Mouse (Mus musculus) midbrain, embryonic 15.5 days (tissue): ENCODE measurements around the gene Uckl1. TPM values are rescaled to one million over a fixed set of nuclear protein-coding genes. Genes with fewer than 3 reads are reported as not detected.

Experiments
- ATAC-seq: fragments of 200-750 bp; cut with Nextera tagmentation; replicated peaks from 2 replicates; pipeline ENCODE4 v1.8.0; 2017; ENCODE audit warnings: moderate TSS enrichment
- H3K27ac ChIP-seq: fragments of 300-500 bp; sonication (generic); 2 replicates; pipeline ENCODE4 v1.5.1; 2015; ENCODE audit warnings: mild to moderate bottlenecking, inconsistent platforms
- H3K27me3 ChIP-seq: fragments of 300-500 bp; sonication (generic); replicated peaks from 2 replicates; pipeline ENCODE4 v1.6.1; 2015; ENCODE audit warnings: inconsistent platforms
- H3K36me3 ChIP-seq: fragments of 300-500 bp; sonication (generic); replicated peaks from 2 replicates; pipeline ENCODE4 v1.6.1; 2015; ENCODE audit warnings: inconsistent platforms
- H3K4me1 ChIP-seq: fragments of 300-500 bp; sonication (generic); 2 replicates; pipeline ENCODE4 v1.6.1; 2015; ENCODE audit warnings: inconsistent platforms
- H3K4me2 ChIP-seq: fragments of 300-500 bp; sonication (generic); 2 replicates; pipeline ENCODE4 v1.6.1; 2015; ENCODE audit warnings: inconsistent platforms, mild to moderate bottlenecking, moderate library complexity
- H3K4me3 ChIP-seq: fragments of 300-500 bp; sonication (generic); 2 replicates; pipeline ENCODE4 v1.5.1; 2015; ENCODE audit warnings: mild to moderate bottlenecking, inconsistent platforms
- H3K9ac ChIP-seq: fragments of 300-500 bp; sonication (generic); 2 replicates; pipeline ENCODE4 v1.6.1; 2015; ENCODE audit warnings: mild to moderate bottlenecking, inconsistent platforms
- H3K9me3 ChIP-seq: fragments of 300-500 bp; sonication (generic); 2 replicates; pipeline ENCODE4 v1.6.1; 2016; ENCODE audit warnings: inconsistent platforms
- WGBS: fragments of 180-500 bp; shearing (Covaris S2); methylation state at CpG from one replicate; pipeline ENCODE4 v1.1.7; 2015; ENCODE audit warnings: mixed read lengths; 5-methylcytosine and 5-hydroxymethylcytosine counted together
- polyA plus RNA-seq: library from polyadenylated mRNA; unstranded; fragments of >200 nt; fragmentation: Nextera tagmentation; extraction: Ambion mirVana; gene quantifications from 2 replicates; pipeline ENCODE4 v1.2.1, GENCODE M21; 2015

Gene Uckl1
- polyA plus RNA-seq, 1 experiment from 2014 or later, result 77.2 TPM

DNA sequence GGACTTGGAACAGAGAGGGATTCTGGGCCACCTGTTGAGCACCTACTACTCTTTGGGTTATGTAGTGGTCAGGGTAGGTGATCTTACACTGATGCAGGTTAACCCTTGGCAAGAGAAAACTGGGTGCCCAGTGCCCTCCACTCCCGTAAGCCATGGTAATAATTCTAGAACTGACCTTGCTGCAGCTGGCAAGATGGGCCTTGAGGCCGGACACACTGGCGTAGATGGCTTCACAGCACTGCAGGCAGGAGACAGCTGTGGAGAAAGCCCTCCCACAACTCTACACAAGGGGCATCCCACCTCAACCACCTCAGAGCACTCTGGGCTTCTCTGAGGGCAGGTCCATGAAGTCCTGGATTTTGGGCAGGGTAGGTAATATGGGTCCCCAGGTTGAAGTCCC lies 1.4 kb upstream of the Uckl1 start:
- no peaks in the 10 kb centered on the region for H3K27me3 ChIP-seq
- H3K27ac ChIP-seq, result no peak overlapping the region
- no peak for ATAC-seq
- no peak overlapping the region for H3K4me3 ChIP-seq
- peaks cover 19% of the 10 kb centered on the region for H3K4me1 ChIP-seq
- no peak overlapping the region for H3K9ac ChIP-seq
- peaks cover 56% of the 10 kb centered on the region for H3K36me3 ChIP-seq
- H3K4me2 ChIP-seq, result no peak overlapping the region
- 99% methylated on average over 3 of the region's 3 CpGs for WGBS
- no peaks in the 10 kb centered on the region for H3K9me3 ChIP-seq

DNA sequence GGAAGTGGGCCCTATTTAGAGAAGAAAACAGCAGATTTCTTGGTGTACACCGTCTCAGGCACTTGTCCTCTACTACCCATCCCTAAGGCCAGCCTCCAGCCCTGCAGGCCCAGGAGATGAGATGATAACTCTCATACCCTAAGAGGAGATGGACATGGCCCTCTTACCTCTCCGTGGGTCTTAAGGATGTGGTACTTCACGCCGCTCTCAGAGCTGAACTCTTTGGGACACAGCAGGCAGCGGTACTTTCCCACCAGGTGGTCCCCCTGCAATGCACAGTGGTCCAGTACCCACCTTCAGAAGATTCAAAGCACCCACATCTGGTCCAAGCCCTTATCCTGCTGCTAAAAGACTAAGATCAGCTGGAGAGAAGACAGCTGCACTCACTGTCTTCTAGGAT lies 814 bp upstream of the Uckl1 start:
- Histone ChIP-seq H3K9ac (no peak overlapping the region), H3K36me3 (peaks cover 56% of the 10 kb centered on the region), H3K27me3 (no peaks in the 10 kb centered on the region), H3K4me3 (no peak overlapping the region), H3K9me3 (no peaks in the 10 kb centered on the region), H3K27ac (no peak overlapping the region), H3K4me2 (no peak overlapping the region), H3K4me1 (peaks cover 17% of the 10 kb centered on the region)
- no peak for ATAC-seq
- WGBS, result 94% methylated on average over 5 of the region's 5 CpGs

DNA sequence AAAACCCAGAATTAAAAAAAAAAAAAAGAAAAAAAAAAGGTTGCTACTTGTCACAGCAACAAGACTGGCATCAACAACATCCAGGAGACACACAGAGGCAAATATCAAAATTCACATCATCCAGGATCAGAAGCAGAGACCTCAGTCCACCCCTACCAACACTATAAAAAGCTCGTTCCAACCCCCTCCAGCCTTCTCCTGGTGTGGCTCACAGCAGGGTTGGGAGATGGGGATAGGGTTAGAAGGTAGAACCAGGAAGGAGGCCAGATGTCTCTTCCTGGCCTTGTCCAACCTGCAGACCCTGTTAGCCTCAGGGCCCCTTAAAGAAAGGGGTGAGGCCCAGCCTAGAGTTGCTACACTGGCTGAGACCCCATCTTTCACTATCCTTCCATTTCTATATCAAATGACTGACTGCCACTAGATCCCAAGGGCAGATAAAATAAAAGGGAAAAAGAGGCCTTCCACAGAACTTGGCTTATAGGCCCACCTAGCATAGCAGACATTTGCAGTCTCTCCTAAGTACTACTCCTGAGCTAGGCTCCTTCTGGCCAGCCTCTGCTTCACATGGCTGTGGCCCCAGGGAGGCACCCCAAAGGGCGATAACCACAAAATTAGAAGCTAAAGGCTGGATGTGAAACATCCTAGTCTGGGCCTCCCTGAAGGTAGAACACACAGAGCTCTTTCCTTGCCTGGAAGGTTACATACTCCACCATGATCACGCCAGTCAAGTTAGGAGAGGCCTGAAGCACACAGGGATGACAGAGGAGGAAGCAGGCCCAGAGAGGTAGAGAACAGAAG lies 1.0 kb downstream of the Uckl1 start:
- Histone ChIP-seq H3K4me2 (no peak overlapping the region), H3K9me3 (no peaks in the 10 kb centered on the region), H3K4me3 (no peak overlapping the region), H3K9ac (no peak overlapping the region), H3K4me1 (peaks cover 31% of the 10 kb centered on the region), H3K27ac (no peak overlapping the region), H3K36me3 (peaks cover 50% of the 10 kb centered on the region), H3K27me3 (no peaks in the 10 kb centered on the region)
- WGBS, result 95% methylated on average over 3 of the region's 3 CpGs
- ATAC-seq, result no peak

DNA sequence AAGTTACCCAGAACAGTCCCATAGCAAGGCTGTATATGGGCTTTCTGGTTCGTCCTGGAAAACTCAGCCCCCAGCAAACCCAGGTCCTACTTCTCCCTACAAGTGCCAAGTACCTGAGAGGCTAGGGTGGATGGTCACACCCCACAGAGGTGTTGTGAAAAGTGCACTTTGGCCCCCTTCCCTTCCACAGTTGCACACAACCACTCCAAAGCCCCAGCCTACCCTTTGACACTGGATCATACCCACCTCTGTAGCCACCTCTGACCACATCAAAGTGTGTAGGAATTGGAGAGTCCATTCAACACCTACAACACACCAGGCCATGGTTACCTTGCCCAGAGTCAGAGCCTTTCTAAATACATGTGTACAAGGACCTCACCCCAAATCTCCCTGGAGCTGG lies 1.8 kb downstream of the Uckl1 start:
- H3K4me1 ChIP-seq, result peaks cover 37% of the 10 kb centered on the region
- no peak overlapping the region for H3K4me3 ChIP-seq
- H3K9me3 ChIP-seq, result no peaks in the 10 kb centered on the region
- H3K27ac ChIP-seq, result 0 out of 2 replicates have a peak overlapping the region, but pooled peaks have one; percentile 90
- ATAC-seq, result no peak
- H3K4me2 ChIP-seq, result no peak overlapping the region
- H3K27me3 ChIP-seq, result no peaks in the 10 kb centered on the region
- H3K36me3 ChIP-seq, result peaks cover 43% of the 10 kb centered on the region
- 96% methylated on average over 1 of the region's 1 CpGs for WGBS
- H3K9ac ChIP-seq, result no peak overlapping the region

DNA sequence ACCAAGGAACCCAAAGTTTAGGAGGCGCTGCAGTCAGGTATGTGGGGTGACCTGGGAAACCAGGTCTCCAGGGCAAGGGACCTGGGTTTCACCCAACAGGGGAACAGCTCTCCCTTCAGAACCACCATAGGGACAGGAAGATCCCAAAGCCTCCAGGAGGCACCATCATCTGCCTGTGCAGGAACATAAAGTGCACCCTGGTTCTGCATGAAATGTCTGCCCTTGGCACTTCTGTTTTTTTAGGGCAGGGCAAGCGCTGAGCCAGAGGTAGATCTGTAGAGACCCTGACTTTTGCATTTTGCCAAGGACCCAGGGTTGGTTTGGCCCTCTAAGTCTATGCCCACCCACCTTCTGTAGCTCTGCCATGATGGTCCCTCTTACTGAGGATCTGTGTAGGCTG lies 2.3 kb downstream of the Uckl1 start:
- Histone ChIP-seq H3K4me3 (no peak overlapping the region), H3K9me3 (no peaks in the 10 kb centered on the region), H3K9ac (no peak overlapping the region), H3K27me3 (no peaks in the 10 kb centered on the region), H3K4me2 (peak overlapping the region; percentile 79; the same call in 1 of the 2 replicates), H3K27ac (0 out of 2 replicates have a peak overlapping the region, but pooled peaks have one; percentile 90), H3K36me3 (peaks cover 37% of the 10 kb centered on the region), H3K4me1 (peaks cover 42% of the 10 kb centered on the region)
- ATAC-seq, result no peak
- WGBS, result 87% methylated on average over 2 of the region's 2 CpGs

DNA sequence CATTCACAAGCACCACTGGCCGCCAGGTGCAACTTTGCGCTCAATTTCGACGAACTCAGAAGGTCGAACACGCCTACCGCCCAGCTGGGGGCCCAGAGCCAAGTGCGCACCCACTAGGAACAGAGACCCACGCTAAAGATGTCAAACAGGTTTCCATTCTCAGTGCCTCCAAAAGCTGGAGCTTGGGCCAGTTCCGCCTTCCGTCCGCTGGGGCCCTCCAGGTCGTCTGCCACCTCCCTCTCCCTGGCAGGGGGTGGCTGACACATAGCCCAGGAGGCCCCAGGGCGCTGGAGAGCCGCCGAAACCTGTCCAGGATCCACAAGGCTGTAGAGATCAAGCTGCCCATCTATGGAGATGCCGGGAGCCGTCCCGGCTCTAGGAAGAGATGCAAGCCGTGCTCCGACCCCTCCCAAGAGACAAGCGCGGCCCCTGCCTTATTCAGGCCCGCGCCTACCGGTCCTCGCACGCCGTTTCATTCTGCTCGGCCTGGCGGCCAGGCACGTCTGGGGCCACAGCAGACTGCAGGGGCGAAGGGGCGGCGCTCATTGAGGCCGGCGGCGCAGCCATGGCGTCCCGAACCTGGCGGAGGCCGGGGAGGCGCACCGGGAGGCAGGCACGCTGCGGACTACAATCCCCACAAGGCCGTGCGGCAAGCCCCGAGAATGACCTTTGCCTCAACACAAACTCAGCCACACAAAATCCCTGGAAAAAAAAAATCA lies 3.1 kb downstream of the Uckl1 start:
- H3K9ac ChIP-seq, result peak overlapping the region; percentile 72
- H3K4me3 ChIP-seq, result peak overlapping the region; percentile 65
- H3K27ac ChIP-seq, result peak overlapping the region; percentile 90
- no peaks in the 10 kb centered on the region for H3K9me3 ChIP-seq
- no peaks in the 10 kb centered on the region for H3K27me3 ChIP-seq
- H3K36me3 ChIP-seq, result peaks cover 29% of the 10 kb centered on the region
- peak; percentile 88 for ATAC-seq
- peak overlapping the region; percentile 79 for H3K4me2 ChIP-seq
- H3K4me1 ChIP-seq, result peaks cover 46% of the 10 kb centered on the region
- WGBS, result under 1% methylated on average over 49 of the region's 49 CpGs

DNA sequence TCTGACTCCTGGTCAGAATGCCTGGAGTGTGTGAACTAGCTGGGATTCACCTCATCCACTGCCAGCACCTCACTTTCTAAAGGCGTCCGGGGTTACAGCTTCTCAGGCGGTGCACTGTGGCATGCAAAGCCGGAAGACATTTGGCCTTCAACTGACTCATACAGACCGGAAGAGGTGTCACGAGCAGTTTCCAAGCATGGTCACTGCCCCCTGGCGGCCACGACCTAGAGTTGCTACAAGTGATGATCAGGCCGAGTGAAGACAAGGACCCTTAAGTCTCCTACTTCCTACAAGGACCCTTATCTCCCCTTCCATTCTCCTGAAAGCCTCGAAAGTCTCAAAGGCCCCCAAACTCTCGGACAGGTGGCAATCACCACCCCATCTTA lies 3.7 kb downstream of the Uckl1 start:
- peaks cover 46% of the 10 kb centered on the region for H3K4me1 ChIP-seq
- H3K27me3 ChIP-seq, result no peaks in the 10 kb centered on the region
- under 1% methylated on average over 11 of the region's 11 CpGs for WGBS
- ATAC-seq, result peak; percentile 80
- H3K27ac ChIP-seq, result peak overlapping the region; percentile 90
- peak overlapping the region; percentile 79 for H3K4me2 ChIP-seq
- peaks cover 24% of the 10 kb centered on the region for H3K36me3 ChIP-seq
- no peaks in the 10 kb centered on the region for H3K9me3 ChIP-seq
- peak overlapping the region; percentile 65 for H3K4me3 ChIP-seq
- peak overlapping the region; percentile 72 for H3K9ac ChIP-seq

DNA sequence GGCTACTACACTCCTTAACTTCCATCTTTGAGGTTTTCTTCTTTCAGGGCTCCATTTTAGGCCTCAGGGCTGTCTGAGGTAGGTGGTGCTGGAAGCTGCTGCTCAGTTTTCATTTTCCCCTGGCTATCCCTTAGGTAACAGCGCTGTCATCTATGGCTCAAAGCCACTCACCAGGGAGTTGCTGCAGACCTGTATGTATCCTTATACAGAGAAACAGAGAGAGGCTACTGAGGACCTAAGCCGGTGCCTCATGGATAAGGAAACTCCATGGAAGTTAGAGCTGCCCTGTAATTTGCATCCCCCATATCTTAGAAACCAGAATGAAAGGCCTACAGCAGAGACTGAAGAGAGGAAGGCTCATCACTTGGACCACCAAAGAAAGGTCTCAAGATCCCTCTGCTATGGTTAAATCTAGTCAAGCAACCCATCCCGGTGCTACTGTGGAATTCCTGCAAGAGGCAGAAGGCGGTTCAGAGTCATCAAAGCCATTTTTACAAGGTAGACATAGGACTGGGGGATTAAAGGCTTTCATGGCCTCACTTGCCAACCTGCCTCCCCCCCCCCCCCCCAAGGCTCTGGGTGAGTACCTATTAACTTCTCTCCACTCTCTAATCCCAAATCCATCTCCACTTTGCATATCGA lies 4.4 kb downstream of the Uckl1 start:
- H3K27ac ChIP-seq, result peak overlapping the region; percentile 90
- ATAC-seq, result no peak
- H3K4me2 ChIP-seq, result peak overlapping the region; percentile 79
- H3K36me3 ChIP-seq, result peaks cover 18% of the 10 kb centered on the region
- peak overlapping the region; percentile 28; the same call in 1 of the 2 replicates for H3K9ac ChIP-seq
- WGBS, result 82% methylated on average over 5 of the region's 5 CpGs
- H3K4me3 ChIP-seq, result peak overlapping the region; percentile 65
- peaks cover 46% of the 10 kb centered on the region for H3K4me1 ChIP-seq
- H3K27me3 ChIP-seq, result no peaks in the 10 kb centered on the region
- no peaks in the 10 kb centered on the region for H3K9me3 ChIP-seq

DNA sequence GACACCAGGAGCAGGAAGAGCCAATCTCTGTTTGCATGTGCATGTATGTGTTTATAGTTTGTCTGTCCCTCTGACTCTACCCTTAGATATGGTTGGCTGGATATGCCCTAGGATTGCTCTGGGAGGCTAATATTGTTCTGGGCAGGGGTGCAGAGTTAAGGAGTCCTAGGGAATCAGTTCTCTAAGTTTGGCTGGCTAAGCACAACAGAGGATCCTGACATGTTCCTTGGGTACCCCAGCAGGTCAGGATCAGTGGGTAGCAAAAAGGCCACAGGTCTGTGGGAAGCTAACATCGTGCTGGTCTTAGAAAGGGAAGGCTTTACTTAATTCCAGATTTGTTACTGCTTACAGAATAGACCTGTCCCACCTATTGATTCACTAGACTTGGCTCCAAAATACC lies 5.0 kb downstream of the Uckl1 start:
- Histone ChIP-seq H3K9ac (no peak overlapping the region), H3K27me3 (no peaks in the 10 kb centered on the region), H3K4me1 (peaks cover 46% of the 10 kb centered on the region), H3K27ac (no peak overlapping the region), H3K9me3 (no peaks in the 10 kb centered on the region), H3K4me2 (no peak overlapping the region), H3K36me3 (peaks cover 15% of the 10 kb centered on the region), H3K4me3 (no peak overlapping the region)
- 97% methylated on average over 1 of the region's 1 CpGs for WGBS
- ATAC-seq, result no peak

DNA sequence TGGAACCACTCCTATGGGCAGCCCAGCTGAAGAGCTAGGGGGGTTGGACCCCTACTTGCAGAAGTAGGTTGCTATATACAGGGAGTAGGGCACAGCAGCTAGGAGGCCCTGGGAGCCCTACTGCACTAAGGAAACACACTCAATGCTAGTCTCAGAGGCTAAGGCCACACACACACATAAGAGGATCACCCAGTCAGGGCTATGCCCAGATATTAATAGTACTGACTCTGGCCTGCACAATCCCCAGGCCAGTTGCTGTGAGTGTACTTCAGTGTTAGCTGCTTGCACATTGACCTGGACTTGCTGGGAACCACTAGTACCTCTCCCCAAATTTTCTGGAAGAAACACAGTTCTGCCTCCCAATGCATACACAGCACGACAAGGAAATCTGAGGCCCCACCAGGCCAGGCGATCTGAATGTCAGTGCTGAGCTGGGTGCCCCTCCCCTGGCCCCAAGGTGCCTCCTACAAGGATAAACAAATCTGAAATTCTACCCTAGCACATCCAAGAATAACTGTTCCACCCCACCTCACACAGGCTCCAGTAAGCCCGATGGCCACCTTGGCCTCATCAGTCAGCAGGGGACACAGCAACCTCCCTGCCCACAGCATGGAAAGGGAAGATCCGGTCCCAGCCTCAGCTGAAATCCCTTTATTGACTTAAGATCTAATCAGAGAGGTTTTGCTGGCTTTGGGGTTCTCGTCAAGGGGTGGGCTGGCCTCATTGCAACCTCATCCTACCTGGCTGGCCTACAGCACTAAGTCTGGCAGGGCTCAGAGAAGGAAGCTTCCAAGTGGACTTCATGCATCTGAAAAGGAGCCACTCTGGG lies 5.7 kb downstream of the Uckl1 start:
- Histone ChIP-seq H3K27me3 (no peaks in the 10 kb centered on the region), H3K27ac (no peak overlapping the region), H3K4me3 (no peak overlapping the region), H3K9ac (no peak overlapping the region), H3K4me1 (peaks cover 46% of the 10 kb centered on the region), H3K36me3 (peaks cover 10% of the 10 kb centered on the region; the same call in 1 of the 2 replicates), H3K9me3 (no peaks in the 10 kb centered on the region), H3K4me2 (no peak overlapping the region)
- ATAC-seq, result no peak
- 72% methylated on average over 5 of the region's 5 CpGs for WGBS

DNA sequence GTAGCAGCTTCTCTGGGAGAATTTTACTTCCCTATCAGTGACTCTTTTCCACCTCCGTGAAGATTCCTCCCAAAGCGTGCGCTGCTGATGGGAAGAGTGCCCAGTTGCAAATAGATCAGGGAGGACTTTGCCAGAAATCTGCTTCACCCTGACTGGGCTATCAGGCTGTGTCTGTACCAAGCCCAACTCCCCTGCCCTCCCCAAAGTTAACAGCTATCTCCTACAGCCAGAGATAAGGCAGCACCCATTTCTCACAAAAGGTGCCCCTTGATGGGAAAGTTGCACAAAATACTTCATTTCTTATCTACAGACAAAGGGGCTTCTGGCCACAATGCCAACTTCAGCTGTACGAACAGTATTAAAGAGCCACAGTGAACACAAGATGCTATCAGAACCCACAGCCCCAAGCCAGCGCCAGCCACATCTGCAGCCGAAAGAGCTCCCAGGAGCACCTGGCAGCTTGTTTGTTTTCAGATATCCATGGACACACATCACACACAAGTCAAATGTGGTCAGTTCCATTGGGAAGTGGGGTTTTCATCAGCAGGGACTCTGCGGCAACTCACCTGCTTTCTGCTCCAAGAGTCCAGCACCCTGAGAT lies 6.6 kb downstream of the Uckl1 start:
- 82% methylated on average over 7 of the region's 7 CpGs for WGBS
- no peak overlapping the region for H3K4me2 ChIP-seq
- peaks cover 6% of the 10 kb centered on the region; the same call in 1 of the 2 replicates for H3K36me3 ChIP-seq
- no peaks in the 10 kb centered on the region for H3K9me3 ChIP-seq
- no peak overlapping the region for H3K27ac ChIP-seq
- peaks cover 46% of the 10 kb centered on the region for H3K4me1 ChIP-seq
- no peak overlapping the region for H3K9ac ChIP-seq
- H3K27me3 ChIP-seq, result no peaks in the 10 kb centered on the region
- no peak for ATAC-seq
- H3K4me3 ChIP-seq, result no peak overlapping the region
